Mouse (Mus musculus): ENCODE measurements around the gene Hist1h4k. TPM values are rescaled to one million over a fixed set of nuclear protein-coding genes. Genes with fewer than 3 reads are reported as not detected.
"Not testable (repeated sequence)": the region's sequence is repeated elsewhere in the genome, so short reads cannot be mapped to it uniquely, and the experiment has no call there.

The Hist1h4k gene
- total RNA-seq, 2 experiments from 2014 or later: 311 to 320 TPM

GRCm38 (mm10) chr13:21722993-21723836 is 27.1 kb downstream of the Hist1h4k start:
- intact Hi-C loops (cut with DNase I): no loop called here
- no peak for DNase-seq (ENCODE audit: low spot score in 2 of 2)

DNA sequence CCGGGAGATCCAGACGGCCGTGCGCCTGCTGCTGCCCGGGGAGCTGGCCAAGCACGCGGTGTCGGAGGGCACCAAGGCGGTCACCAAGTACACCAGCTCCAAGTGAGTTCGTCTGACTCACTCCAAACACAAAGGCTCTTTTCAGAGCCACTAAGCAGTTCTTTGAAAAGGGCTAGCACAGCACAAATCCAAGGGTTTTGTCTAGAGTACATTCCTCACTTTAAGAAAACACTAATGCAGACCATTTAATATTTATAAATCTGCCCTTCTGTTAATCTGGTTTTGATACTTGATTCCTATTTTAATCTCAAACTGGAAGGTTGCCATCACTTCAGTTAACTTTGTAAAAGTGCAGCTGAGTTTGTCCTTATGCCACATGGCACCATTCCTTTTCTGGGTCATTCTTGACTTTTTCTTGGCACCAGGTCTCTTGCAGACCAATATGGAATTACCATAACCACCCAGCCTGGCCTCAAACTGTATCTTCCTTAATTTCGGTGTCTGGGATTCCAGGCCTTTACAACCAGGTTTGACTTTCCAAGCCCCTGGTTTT is 27.9 kb downstream of the Hist1h4k start:
- DNase-seq (ENCODE audit: low spot score in 2 of 2): no peak
- intact Hi-C loops (cut with DNase I): no loop called here

DNA sequence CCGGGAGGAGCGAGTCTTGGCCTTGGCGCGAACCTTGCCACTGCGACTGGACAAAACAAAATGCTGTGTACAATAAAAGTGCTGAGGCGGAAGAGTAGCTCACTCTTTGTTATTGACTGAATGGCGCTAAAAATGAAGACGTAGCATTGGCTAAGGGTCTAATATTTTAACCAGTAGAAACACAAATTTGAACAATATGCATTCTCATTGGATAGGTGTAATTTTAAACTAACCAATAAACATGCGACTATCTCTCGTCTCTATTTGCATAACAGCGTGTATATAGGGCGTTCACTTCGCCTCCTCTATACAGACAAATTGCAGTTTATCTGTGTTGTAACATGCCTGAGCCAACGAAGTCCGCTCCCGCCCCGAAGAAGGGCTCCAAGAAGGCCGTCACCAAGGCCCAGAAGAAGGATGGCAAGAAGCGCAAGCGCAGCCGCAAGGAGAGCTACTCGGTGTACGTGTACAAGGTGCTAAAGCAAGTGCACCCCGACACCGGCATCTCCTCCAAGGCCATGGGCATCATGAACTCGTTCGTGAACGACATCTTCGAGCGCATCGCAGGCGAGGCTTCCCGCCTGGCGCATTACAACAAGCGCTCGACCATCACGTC is 28.4 kb downstream of the Hist1h4k start, which contains the start of gene Hist1h2bm:
Hist1h2bm (plus strand) TSS at position 288 of the 616 bp plus-strand sequence.
- DNase-seq (ENCODE audit: low spot score in 2 of 2): peak; percentile 75 to 89
- intact Hi-C loops (cut with DNase I): not testable (repeated sequence)

DNA sequence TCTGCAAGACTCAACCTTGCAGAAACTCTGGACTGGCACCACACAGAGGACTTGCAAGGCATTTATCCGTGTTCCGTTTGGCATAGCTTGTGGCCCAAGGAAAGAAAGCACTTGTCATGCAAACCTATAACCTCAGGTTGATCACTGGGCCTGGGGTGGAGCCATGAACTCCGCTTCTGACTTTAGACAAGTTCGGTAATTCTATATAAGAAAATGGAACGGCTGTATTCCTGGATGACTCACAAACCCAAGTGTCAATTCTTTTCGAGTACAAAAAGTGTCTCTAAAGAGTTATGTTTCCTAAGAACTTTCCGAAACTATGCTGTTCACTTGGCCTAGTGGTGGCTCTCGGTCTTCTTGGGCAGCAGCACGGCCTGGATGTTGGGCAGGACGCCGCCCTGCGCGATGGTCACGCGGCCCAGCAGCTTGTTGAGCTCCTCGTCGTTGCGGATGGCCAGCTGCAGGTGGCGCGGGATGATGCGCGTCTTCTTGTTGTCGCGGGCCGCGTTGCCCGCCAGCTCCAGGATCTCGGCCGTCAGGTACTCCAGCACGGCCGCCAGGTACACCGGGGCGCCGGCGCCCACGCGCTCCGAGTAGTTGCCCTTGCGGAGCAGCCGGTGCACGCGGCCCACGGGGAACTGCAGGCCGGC is 29.1 kb downstream of the Hist1h4k start:
- DNase-seq (ENCODE audit: low spot score in 2 of 2); intact Hi-C loops (cut with DNase I): not testable (repeated sequence)

DNA sequence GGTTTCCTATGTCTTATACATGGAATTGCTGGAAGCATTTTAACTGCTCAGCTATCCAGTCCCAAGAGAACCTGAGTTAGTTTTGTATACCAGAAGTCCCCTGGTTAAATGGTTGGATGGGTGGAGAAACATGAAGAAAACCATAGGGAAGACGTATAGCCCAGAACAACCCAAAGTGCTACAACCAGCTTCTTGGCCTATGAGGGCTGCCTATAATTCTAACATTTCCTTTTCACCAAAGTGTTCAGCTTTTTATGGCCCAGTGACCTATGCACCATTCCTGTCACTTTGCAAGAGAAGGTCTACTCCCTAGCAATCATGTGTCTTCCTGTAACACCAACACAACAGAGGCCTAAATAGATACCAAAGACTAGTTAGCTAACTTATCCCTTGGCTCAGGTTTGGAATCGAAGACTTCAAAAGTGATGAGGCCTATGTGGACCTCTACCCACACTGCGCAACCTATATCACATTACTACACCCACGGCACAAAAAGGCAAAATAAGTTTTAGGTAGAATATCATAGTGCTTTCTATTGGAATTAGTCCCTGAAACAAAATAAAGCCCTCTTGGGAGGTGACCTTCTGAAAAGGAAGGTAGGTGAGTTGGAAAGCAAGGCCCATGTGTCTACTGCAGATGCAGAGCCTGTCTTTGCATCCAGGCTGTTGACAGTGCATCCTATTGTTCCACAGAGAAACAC is 31.8 kb downstream of the Hist1h4k start:
- no peak for DNase-seq (ENCODE audit: low spot score in 2 of 2)
- intact Hi-C loops (cut with DNase I): loop anchor here (10.0 kb wide), 3 partner anchors 454 to 1816 kb away; partner anchors contain the start of genes Hist1h2af, Hist1h3g and Hist1h4h

- intact Hi-C loops (cut with DNase I): loop anchor here (10.0 kb wide), 3 partner anchors 453 to 1817 kb away; partner anchors contain the start of genes Hist1h2af, Hist1h3g and Hist1h4h
Observed at GRCm38 (mm10) chr13:21717397-21718357, 32.6 kb downstream of the Hist1h4k start, which contains the start of gene Hist1h3h. Gene Hist1h3h, plus strand, starts transcription at chr13:21717659.

GRCm38 (mm10) chr13:21716540-21717391 is 33.5 kb downstream of the Hist1h4k start:
- peak in 1 of 2 experiments; percentile 41 for DNase-seq (ENCODE audit: low spot score in 2 of 2)
- intact Hi-C loops (cut with DNase I): loop anchor here (10.0 kb wide), 3 partner anchors 452 to 1818 kb away; partner anchors contain the start of genes Hist1h2af, Hist1h3g and Hist1h4h

More at GRCm38 (mm10) chr13:21717397-21718357, 32.6 kb downstream of the Hist1h4k start, which contains the start of gene Hist1h3h:
- peak; percentile 85 to 91 for DNase-seq (ENCODE audit: low spot score in 2 of 2)

DNA sequence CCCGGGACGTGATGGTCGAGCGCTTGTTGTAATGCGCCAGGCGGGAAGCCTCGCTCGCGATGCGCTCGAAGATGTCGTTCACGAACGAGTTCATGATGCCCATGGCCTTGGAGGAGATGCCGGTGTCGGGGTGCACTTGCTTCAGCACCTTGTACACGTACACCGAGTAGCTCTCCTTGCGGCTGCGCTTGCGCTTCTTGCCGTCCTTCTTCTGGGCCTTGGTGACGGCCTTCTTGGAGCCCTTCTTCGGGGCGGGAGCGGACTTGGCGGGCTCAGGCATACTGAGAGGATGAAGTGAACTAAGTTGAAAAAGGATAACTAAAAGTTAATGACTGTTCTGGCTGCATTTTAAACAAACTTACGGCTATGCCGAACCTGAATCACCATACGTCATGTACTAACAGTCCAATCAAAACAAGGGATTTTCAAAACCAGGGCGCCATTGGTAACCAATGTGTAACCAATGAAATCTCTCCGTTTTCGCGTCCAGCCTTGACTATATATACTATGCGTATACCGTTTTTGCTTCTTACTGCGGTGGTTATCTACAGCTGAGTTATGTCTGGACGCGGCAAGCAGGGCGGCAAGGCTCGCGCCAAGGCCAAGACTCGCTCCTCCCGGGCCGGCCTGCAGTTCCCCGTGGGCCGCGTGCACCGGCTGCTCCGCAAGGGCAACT is 34.3 kb downstream of the Hist1h4k start, which contains the start of the genes Hist1h2bl and Hist1h2ai:
Hist1h2bl (minus strand) TSS at position 280 of the 676 bp plus-strand sequence.
Hist1h2ai (plus strand) TSS at position 559 of the 676 bp plus-strand sequence.
- peak; percentile 91 to 96 for DNase-seq (ENCODE audit: low spot score in 2 of 2)
- intact Hi-C loops (cut with DNase I): loop anchor here (2.0 to 10.0 kb wide), 4 partner anchors 17 to 1819 kb away; partner anchors contain the start of genes Hist1h2af, Hist1h3g and Hist1h4h

GRCm38 (mm10) chr13:21715131-21715863 is 35.0 kb downstream of the Hist1h4k start:
- intact Hi-C loops (cut with DNase I): loop anchor here (2.0 to 10.0 kb wide), 4 partner anchors 18 to 1820 kb away; partner anchors contain the start of genes Hist1h2af, Hist1h3g and Hist1h4h
- peak in 1 of 2 experiments; percentile 15 for DNase-seq (ENCODE audit: low spot score in 2 of 2)

GRCm38 (mm10) chr13:21714725-21715124 is 35.6 kb downstream of the Hist1h4k start:
- intact Hi-C loops (cut with DNase I): loop anchor here (2.0 to 10.0 kb wide), 5 partner anchors 18 to 1820 kb away; partner anchors contain the start of genes Hist1h2af, Hist1h3g and Hist1h4h

DNA sequence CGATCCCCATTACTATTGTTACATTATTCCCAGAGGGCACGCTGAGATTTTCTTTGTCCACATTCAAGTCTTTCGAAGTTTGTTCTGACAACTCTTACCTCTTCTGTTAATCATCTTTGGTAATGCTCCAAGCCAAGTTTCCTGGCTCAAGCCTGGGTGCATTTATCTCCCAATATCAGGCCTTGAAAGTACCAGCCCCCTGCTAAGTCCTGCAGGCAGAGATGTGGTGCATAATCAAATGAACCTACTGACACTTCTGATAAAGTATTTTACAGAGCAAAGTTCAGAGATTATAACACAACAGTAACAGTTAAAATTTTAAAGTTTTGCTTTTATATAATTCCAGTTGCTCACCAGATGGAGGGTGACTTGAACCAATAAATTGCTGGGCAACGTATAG is 38.6 kb downstream of the Hist1h4k start:
- intact Hi-C loops (cut with DNase I): loop anchor here (5.0 to 10.0 kb wide), 4 partner anchors 447 to 1823 kb away; partner anchors contain the start of genes Hist1h2af, Hist1h3g and Hist1h4h
- DNase-seq (ENCODE audit: low spot score in 2 of 2): no peak

More at GRCm38 (mm10) chr13:21714725-21715124, 35.6 kb downstream of the Hist1h4k start:
- peak; percentile 69 to 75 for DNase-seq (ENCODE audit: low spot score in 2 of 2)

- DNase-seq (ENCODE audit: low spot score in 2 of 2): peak; percentile 83 to 85
- intact Hi-C loops (cut with DNase I): loop anchor here (5.0 to 10.0 kb wide), 4 partner anchors 446 to 1824 kb away; partner anchors contain the start of genes Hist1h2af, Hist1h3g and Hist1h4h
Observed at GRCm38 (mm10) chr13:21710821-21711525, 39.3 kb downstream of the Hist1h4k start.

GRCm38 (mm10) chr13:21710031-21710711 is 40.1 kb downstream of the Hist1h4k start:
- intact Hi-C loops (cut with DNase I): loop anchor here (5.0 to 10.0 kb wide), 4 partner anchors 445 to 1825 kb away; partner anchors contain the start of genes Hist1h2af, Hist1h3g and Hist1h4h
- peak; percentile 89 to 92 for DNase-seq (ENCODE audit: low spot score in 2 of 2)

Measured in left cerebral cortex, postnatal 14 days (tissue).